Mouse (Mus musculus): Measurements from ENCODE around the gene Galnt16. TPM values are rescaled to one million over a fixed set of nuclear protein-coding genes. Genes with fewer than 3 reads are reported as not detected.

Galnt16 gene
- total and polyA plus RNA-seq, 2 experiments from 2014 or later: 28.2 to 65.1 TPM

GRCm38 (mm10) chr12:80553157-80553556 lies 35.1 kb downstream of the Galnt16 start:
- no peak for TF ChIP-seq CTCF (IDR thresholded peaks at IDR 0.05; ENCODE audit: low read depth)
- no peak overlapping the region for H3K4me2 ChIP-seq (ENCODE audit: low read depth)
- no peak for DNase-seq
- no peak overlapping the region for H3K4me3 ChIP-seq (ENCODE audit: low read depth, low read length)
- no peak overlapping the region for H3K9ac ChIP-seq
- H3K27me3 ChIP-seq (ENCODE audit: insufficient read depth, low read length): no peaks in the 10 kb centered on the region
- 9% methylated on average over 2 of the region's 3 CpGs for WGBS
- no peaks in the 10 kb centered on the region for H3K4me1 ChIP-seq (ENCODE audit: insufficient read depth)
- H3K36me3 ChIP-seq (ENCODE audit: insufficient read depth): no peaks in the 10 kb centered on the region
- no peak overlapping the region for H3K27ac ChIP-seq (ENCODE audit: low read depth, low read length)
- no peak for ATAC-seq
- H3K9me3 ChIP-seq (ENCODE audit: low read length): no peaks in the 10 kb centered on the region

- no peak overlapping the region for H3K4me2 ChIP-seq (ENCODE audit: low read depth)
- ATAC-seq (no peak), DNase-seq (no peak)
- TF ChIP-seq CTCF (IDR thresholded peaks at IDR 0.05; ENCODE audit: low read depth): no peak
- H3K9me3 ChIP-seq (ENCODE audit: low read length): no peaks in the 10 kb centered on the region
- H3K9ac ChIP-seq: no peak overlapping the region
- H3K4me1 ChIP-seq (ENCODE audit: insufficient read depth): no peaks in the 10 kb centered on the region
- 89% methylated on average over 6 of the region's 6 CpGs for WGBS
- H3K36me3 ChIP-seq (ENCODE audit: insufficient read depth): no peaks in the 10 kb centered on the region
- H3K4me3 ChIP-seq (ENCODE audit: low read depth, low read length): no peak overlapping the region
- H3K27ac ChIP-seq (ENCODE audit: low read depth, low read length): no peak overlapping the region
- H3K27me3 ChIP-seq (ENCODE audit: insufficient read depth, low read length): no peaks in the 10 kb centered on the region
Observed at GRCm38 (mm10) chr12:80554312-80554711, 36.2 kb downstream of the Galnt16 start.

- TF ChIP-seq CTCF (IDR thresholded peaks at IDR 0.05; ENCODE audit: low read depth): no peak
- H3K4me3 ChIP-seq (ENCODE audit: low read depth, low read length): no peak overlapping the region
- H3K9ac ChIP-seq: no peak overlapping the region
- 25% methylated on average over 2 of the region's 2 CpGs for WGBS
- ATAC-seq (no peak), DNase-seq (no peak)
- H3K4me1 ChIP-seq (ENCODE audit: insufficient read depth): no peaks in the 10 kb centered on the region; the same call in 1 of the 2 replicates
- no peak overlapping the region for H3K4me2 ChIP-seq (ENCODE audit: low read depth)
- no peak overlapping the region for H3K27ac ChIP-seq (ENCODE audit: low read depth, low read length)
- no peaks in the 10 kb centered on the region for H3K9me3 ChIP-seq (ENCODE audit: low read length)
- no peaks in the 10 kb centered on the region for H3K27me3 ChIP-seq (ENCODE audit: insufficient read depth, low read length)
- no peaks in the 10 kb centered on the region for H3K36me3 ChIP-seq (ENCODE audit: insufficient read depth)
Observed at GRCm38 (mm10) chr12:80561904-80562303, 43.8 kb downstream of the Galnt16 start.

DNA sequence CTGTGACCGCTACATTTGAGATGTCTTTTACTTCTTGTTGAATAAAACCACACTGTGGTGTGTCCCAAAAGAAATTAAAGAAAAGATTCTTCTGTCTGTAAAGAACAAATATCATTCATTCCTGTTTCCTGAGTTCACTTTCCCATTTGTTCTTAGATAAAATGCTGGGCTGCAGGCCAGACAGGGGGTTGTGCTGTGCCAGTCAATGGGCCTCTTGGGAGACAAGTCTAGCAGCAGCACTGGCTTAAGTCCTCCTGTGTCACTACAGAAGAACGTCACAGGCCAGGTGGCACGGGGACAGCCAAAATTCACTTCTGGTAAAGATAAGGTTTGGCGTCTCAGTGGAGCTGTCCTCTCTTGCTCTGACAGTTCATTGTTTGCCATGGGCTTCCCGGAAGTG lies 44.7 kb downstream of the Galnt16 start:
- DNase-seq (no peak), ATAC-seq (no peak)
- 55% methylated on average over 5 of the region's 5 CpGs for WGBS
- no peaks in the 10 kb centered on the region for H3K27me3 ChIP-seq (ENCODE audit: insufficient read depth, low read length)
- TF ChIP-seq CTCF (IDR thresholded peaks at IDR 0.05; ENCODE audit: low read depth): no peak
- H3K4me1 ChIP-seq (ENCODE audit: insufficient read depth): peaks cover 2% of the 10 kb centered on the region
- H3K9ac ChIP-seq: no peak overlapping the region
- no peak overlapping the region for H3K4me3 ChIP-seq (ENCODE audit: low read depth, low read length)
- H3K9me3 ChIP-seq (ENCODE audit: low read length): no peaks in the 10 kb centered on the region
- no peaks in the 10 kb centered on the region for H3K36me3 ChIP-seq (ENCODE audit: insufficient read depth)
- no peak overlapping the region for H3K4me2 ChIP-seq (ENCODE audit: low read depth)
- no peak overlapping the region for H3K27ac ChIP-seq (ENCODE audit: low read depth, low read length)

GRCm38 (mm10) chr12:80564990-80565389 lies 46.9 kb downstream of the Galnt16 start:
- H3K36me3 ChIP-seq (ENCODE audit: insufficient read depth): no peaks in the 10 kb centered on the region
- no peak overlapping the region for H3K4me2 ChIP-seq (ENCODE audit: low read depth)
- 68% methylated on average over 6 of the region's 6 CpGs for WGBS
- no peak for ATAC-seq
- H3K27ac ChIP-seq (ENCODE audit: low read depth, low read length): no peak overlapping the region
- TF ChIP-seq CTCF (IDR thresholded peaks at IDR 0.05; ENCODE audit: low read depth): no peak
- no peak overlapping the region for H3K4me3 ChIP-seq (ENCODE audit: low read depth, low read length)
- H3K4me1 ChIP-seq (ENCODE audit: insufficient read depth): peaks cover 4% of the 10 kb centered on the region
- no peaks in the 10 kb centered on the region for H3K9me3 ChIP-seq (ENCODE audit: low read length)
- no peaks in the 10 kb centered on the region for H3K27me3 ChIP-seq (ENCODE audit: insufficient read depth, low read length)
- no peak overlapping the region for H3K9ac ChIP-seq
- DNase-seq: no peak

- H3K36me3 ChIP-seq (ENCODE audit: insufficient read depth): no peaks in the 10 kb centered on the region
- 51% methylated on average over 2 of the region's 2 CpGs for WGBS
- no peak for TF ChIP-seq CTCF (IDR thresholded peaks at IDR 0.05; ENCODE audit: low read depth)
- no peak overlapping the region for H3K4me3 ChIP-seq (ENCODE audit: low read depth, low read length)
- no peak overlapping the region for H3K9ac ChIP-seq
- no peaks in the 10 kb centered on the region for H3K9me3 ChIP-seq (ENCODE audit: low read length)
- H3K4me1 ChIP-seq (ENCODE audit: insufficient read depth): peaks cover 4% of the 10 kb centered on the region
- no peaks in the 10 kb centered on the region for H3K27me3 ChIP-seq (ENCODE audit: insufficient read depth, low read length)
- DNase-seq (no peak), ATAC-seq (no peak)
- no peak overlapping the region for H3K27ac ChIP-seq (ENCODE audit: low read depth, low read length)
- H3K4me2 ChIP-seq (ENCODE audit: low read depth): no peak overlapping the region
Observed at GRCm38 (mm10) chr12:80565793-80566192, 47.7 kb downstream of the Galnt16 start.

DNA sequence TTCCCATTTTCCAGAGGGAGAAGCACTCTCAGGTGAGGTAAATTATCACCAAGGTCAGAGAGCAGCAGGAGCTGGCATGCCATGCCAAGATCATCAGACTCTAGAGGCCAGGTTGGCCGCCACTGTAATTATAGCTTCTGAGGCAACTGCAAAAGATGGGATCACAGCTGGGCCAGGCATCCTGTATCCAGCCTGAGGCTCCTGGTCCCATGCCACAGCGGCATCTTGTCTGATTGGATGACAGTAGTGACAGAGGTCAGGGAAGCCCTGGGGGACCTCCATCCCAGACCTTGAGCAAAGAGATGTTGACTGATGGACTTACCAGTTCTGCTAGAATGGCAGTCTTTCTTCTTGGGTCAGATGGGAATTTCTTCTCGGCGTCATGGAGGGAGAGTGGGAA lies 48.4 kb downstream of the Galnt16 start:
- Histone ChIP-seq H3K4me2 (ENCODE audit: low read depth) (no peak overlapping the region), H3K4me1 (ENCODE audit: insufficient read depth) (peaks cover 4% of the 10 kb centered on the region), H3K36me3 (ENCODE audit: insufficient read depth) (no peaks in the 10 kb centered on the region), H3K27ac (ENCODE audit: low read depth, low read length) (no peak overlapping the region), H3K9ac (no peak overlapping the region), H3K9me3 (ENCODE audit: low read length) (no peaks in the 10 kb centered on the region), H3K27me3 (ENCODE audit: insufficient read depth, low read length) (no peaks in the 10 kb centered on the region), H3K4me3 (ENCODE audit: low read depth, low read length) (no peak overlapping the region)
- DNase-seq: no peak
- no peak for TF ChIP-seq CTCF (IDR thresholded peaks at IDR 0.05; ENCODE audit: low read depth)
- no peak for ATAC-seq
- 64% methylated on average over 4 of the region's 4 CpGs for WGBS

DNA sequence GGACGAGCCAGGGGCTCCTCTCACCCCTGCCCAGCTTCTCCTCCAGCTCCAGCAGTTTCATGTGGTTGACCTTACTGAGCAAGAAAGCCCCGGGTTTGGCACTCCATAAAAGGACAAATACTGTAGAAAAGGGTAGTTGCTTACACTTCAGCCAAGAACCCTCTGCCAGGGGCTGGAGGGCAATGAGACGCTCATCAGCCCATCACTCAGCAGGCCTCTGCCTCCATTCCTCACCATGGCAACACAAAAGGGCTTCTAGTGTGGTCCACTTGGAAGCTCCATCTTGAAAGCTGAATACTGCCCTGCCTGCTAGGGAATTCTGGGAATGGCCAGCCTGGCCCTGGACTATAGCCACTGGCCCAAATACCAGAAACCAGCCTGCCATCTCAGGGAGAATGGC lies 49.3 kb downstream of the Galnt16 start:
- H3K4me2 ChIP-seq (ENCODE audit: low read depth): no peak overlapping the region
- H3K4me1 ChIP-seq (ENCODE audit: insufficient read depth): peaks cover 4% of the 10 kb centered on the region
- H3K27me3 ChIP-seq (ENCODE audit: insufficient read depth, low read length): no peaks in the 10 kb centered on the region
- DNase-seq: peak; percentile 66
- 0 out of 2 replicates have a peak overlapping the region, but pooled peaks have one; percentile 1 for H3K27ac ChIP-seq (ENCODE audit: low read depth, low read length)
- H3K4me3 ChIP-seq (ENCODE audit: low read depth, low read length): no peak overlapping the region
- ATAC-seq: peak; percentile 93
- TF ChIP-seq CTCF (IDR thresholded peaks at IDR 0.05; ENCODE audit: low read depth): no peak
- no peaks in the 10 kb centered on the region for H3K9me3 ChIP-seq (ENCODE audit: low read length)
- no peaks in the 10 kb centered on the region for H3K36me3 ChIP-seq (ENCODE audit: insufficient read depth)
- H3K9ac ChIP-seq: no peak overlapping the region
- 15% methylated on average over 3 of the region's 3 CpGs for WGBS

Data from forebrain, postnatal 0 days (tissue).